Mouse (Mus musculus): ENCODE measurements at regions not wholly inside any gene's neighbourhood (a gene's known extent, or its start where the extent isn't known, plus 50 kb on each side); places are given as distances from the start of the nearest gene placed in this dataset.

- H3K9ac ChIP-seq (replicated peaks): no peak overlapping the region
- H3K4me2 ChIP-seq: no peak overlapping the region
- H3K27ac ChIP-seq (replicated peaks): no peak overlapping the region
- H3K36me3 ChIP-seq: no peaks in the 10 kb centered on the region
- H3K9me3 ChIP-seq (replicated peaks): no peaks in the 10 kb centered on the region
- no peak overlapping the region for H3K4me3 ChIP-seq (replicated peaks)
- H3K4me1 ChIP-seq: no peaks in the 10 kb centered on the region
- 90% methylated on average over 5 of the region's 5 CpGs for WGBS
- no peak for ATAC-seq (ENCODE audit: low FRiP score)
- no peaks in the 10 kb centered on the region for H3K27me3 ChIP-seq (replicated peaks)
Measured at GRCm38 (mm10) chr12:12882931-12883553, 58.7 kb downstream of the Mycn start.

GRCm38 (mm10) chr12:12878031-12878430, 63.7 kb downstream of the Mycn start:
- WGBS: 94% methylated on average over 2 of the region's 2 CpGs
- H3K27ac ChIP-seq (replicated peaks): no peak overlapping the region

GRCm38 (mm10) chr12:12877539-12877938, 64.2 kb downstream of the Mycn start:
- no peak overlapping the region for H3K9ac ChIP-seq (replicated peaks)
- ATAC-seq (ENCODE audit: low FRiP score): peak; percentile 56; the same call in 1 of the 2 replicates
- H3K4me2 ChIP-seq: no peak overlapping the region
- H3K4me3 ChIP-seq (replicated peaks): no peak overlapping the region
- WGBS: 29% methylated on average over 5 of the region's 5 CpGs
- H3K36me3 ChIP-seq: no peaks in the 10 kb centered on the region
- no peaks in the 10 kb centered on the region for H3K27me3 ChIP-seq (replicated peaks)
- 0 out of 2 replicates have a peak, but pooled peaks cover 3% of the 10 kb centered on the region for H3K4me1 ChIP-seq
- H3K27ac ChIP-seq (replicated peaks): no peak overlapping the region
- H3K9me3 ChIP-seq (replicated peaks): no peaks in the 10 kb centered on the region

More at GRCm38 (mm10) chr12:12878031-12878430, 63.7 kb downstream of the Mycn start:
- Histone ChIP-seq H3K9me3 (replicated peaks) (no peaks in the 10 kb centered on the region), H3K36me3 (no peaks in the 10 kb centered on the region), H3K4me1 (0 out of 2 replicates have a peak, but pooled peaks cover 2% of the 10 kb centered on the region), H3K9ac (replicated peaks) (no peak overlapping the region), H3K27me3 (replicated peaks) (no peaks in the 10 kb centered on the region), H3K4me2 (no peak overlapping the region), H3K4me3 (replicated peaks) (no peak overlapping the region)
- ATAC-seq (ENCODE audit: low FRiP score): 0 out of 2 replicates have a peak, but pooled peaks have one; percentile 9

- Histone ChIP-seq H3K4me2 (no peak overlapping the region), H3K9ac (replicated peaks) (no peak overlapping the region), H3K27me3 (replicated peaks) (no peaks in the 10 kb centered on the region), H3K36me3 (no peaks in the 10 kb centered on the region), H3K4me3 (replicated peaks) (no peak overlapping the region), H3K27ac (replicated peaks) (no peak overlapping the region), H3K4me1 (peaks cover 7% of the 10 kb centered on the region), H3K9me3 (replicated peaks) (no peaks in the 10 kb centered on the region)
- 58% methylated on average over 12 of the region's 12 CpGs for WGBS
- no peak for ATAC-seq (ENCODE audit: low FRiP score)
Measured at GRCm38 (mm10) chr12:12875976-12876745, 65.6 kb downstream of the Mycn start.

- no peaks in the 10 kb centered on the region for H3K36me3 ChIP-seq
- H3K4me2 ChIP-seq: no peak overlapping the region
- no peak overlapping the region for H3K4me3 ChIP-seq (replicated peaks)
- no peak overlapping the region for H3K27ac ChIP-seq (replicated peaks)
- H3K4me1 ChIP-seq: peaks cover 9% of the 10 kb centered on the region
- WGBS: 81% methylated on average over 11 of the region's 11 CpGs
- H3K9ac ChIP-seq (replicated peaks): no peak overlapping the region
- no peaks in the 10 kb centered on the region for H3K9me3 ChIP-seq (replicated peaks)
- H3K27me3 ChIP-seq (replicated peaks): no peaks in the 10 kb centered on the region
- no peak for ATAC-seq (ENCODE audit: low FRiP score)
Measured at GRCm38 (mm10) chr12:12873551-12873950, 68.2 kb downstream of the Mycn start.

GRCm38 (mm10) chr12:12872974-12873373, 68.7 kb downstream of the Mycn start:
- H3K27ac ChIP-seq (replicated peaks): no peak overlapping the region
- WGBS: 57% methylated on average over 4 of the region's 4 CpGs
- no peaks in the 10 kb centered on the region for H3K9me3 ChIP-seq (replicated peaks)
- peaks cover 9% of the 10 kb centered on the region for H3K4me1 ChIP-seq
- no peak for ATAC-seq (ENCODE audit: low FRiP score)
- no peak overlapping the region for H3K4me2 ChIP-seq
- H3K36me3 ChIP-seq: no peaks in the 10 kb centered on the region
- no peak overlapping the region for H3K9ac ChIP-seq (replicated peaks)
- no peaks in the 10 kb centered on the region for H3K27me3 ChIP-seq (replicated peaks)
- H3K4me3 ChIP-seq (replicated peaks): no peak overlapping the region

- H3K27ac ChIP-seq (replicated peaks): no peak overlapping the region
- WGBS: 23% methylated on average over 4 of the region's 4 CpGs
- H3K4me1 ChIP-seq: peaks cover 9% of the 10 kb centered on the region
- no peak overlapping the region for H3K4me3 ChIP-seq (replicated peaks)
- no peak overlapping the region for H3K9ac ChIP-seq (replicated peaks)
- no peaks in the 10 kb centered on the region for H3K27me3 ChIP-seq (replicated peaks)
- no peaks in the 10 kb centered on the region for H3K9me3 ChIP-seq (replicated peaks)
- no peaks in the 10 kb centered on the region for H3K36me3 ChIP-seq
- H3K4me2 ChIP-seq: no peak overlapping the region
- ATAC-seq (ENCODE audit: low FRiP score): peak; percentile 61; the same call in 1 of the 2 replicates
Measured at GRCm38 (mm10) chr12:12871272-12871671, 70.4 kb downstream of the Mycn start.

GRCm38 (mm10) chr12:12866590-12866989, 75.1 kb downstream of the Mycn start:
- no peak overlapping the region for H3K9ac ChIP-seq (replicated peaks)
- 0 out of 2 replicates have a peak, but pooled peaks have one; percentile 41 for ATAC-seq (ENCODE audit: low FRiP score)

GRCm38 (mm10) chr12:12850681-12851080, 91.0 kb downstream of the Mycn start:
- no peaks in the 10 kb centered on the region for H3K9me3 ChIP-seq (replicated peaks)
- no peak overlapping the region for H3K27ac ChIP-seq (replicated peaks)
- H3K4me3 ChIP-seq (replicated peaks): no peak overlapping the region
- ATAC-seq (ENCODE audit: low FRiP score): no peak
- H3K9ac ChIP-seq (replicated peaks): no peak overlapping the region
- H3K27me3 ChIP-seq (replicated peaks): no peaks in the 10 kb centered on the region
- H3K36me3 ChIP-seq: no peaks in the 10 kb centered on the region
- whole genome bisulfite sequencing: 7% methylated on average over 2 of the region's 2 CpGs
- no peaks in the 10 kb centered on the region for H3K4me1 ChIP-seq
- no peak overlapping the region for H3K4me2 ChIP-seq

More at GRCm38 (mm10) chr12:12866590-12866989, 75.1 kb downstream of the Mycn start:
- WGBS: 49% methylated on average over 10 of the region's 10 CpGs
- H3K9me3 ChIP-seq (replicated peaks): no peaks in the 10 kb centered on the region
- peaks cover 6% of the 10 kb centered on the region; the same call in 1 of the 2 replicates for H3K4me1 ChIP-seq
- no peak overlapping the region for H3K4me3 ChIP-seq (replicated peaks)
- H3K27ac ChIP-seq (replicated peaks): no peak overlapping the region
- H3K4me2 ChIP-seq: no peak overlapping the region
- H3K27me3 ChIP-seq (replicated peaks): no peaks in the 10 kb centered on the region
- no peaks in the 10 kb centered on the region for H3K36me3 ChIP-seq

GRCm38 (mm10) chr12:12846716-12847115, 95.0 kb downstream of the Mycn start:
- Histone ChIP-seq H3K4me2 (no peak overlapping the region), H3K27me3 (replicated peaks) (no peaks in the 10 kb centered on the region), H3K9ac (replicated peaks) (no peak overlapping the region), H3K9me3 (replicated peaks) (no peaks in the 10 kb centered on the region), H3K36me3 (no peaks in the 10 kb centered on the region), H3K27ac (replicated peaks) (no peak overlapping the region), H3K4me1 (peaks cover 8% of the 10 kb centered on the region), H3K4me3 (replicated peaks) (no peak overlapping the region)
- no peak for ATAC-seq (ENCODE audit: low FRiP score)
- 39% methylated on average over 1 of the region's 1 CpGs for WGBS

GRCm38 (mm10) chr12:12842247-12842957, 99.3 kb downstream of the Mycn start:
- H3K27ac ChIP-seq (replicated peaks): no peak overlapping the region
- ATAC-seq (ENCODE audit: low FRiP score): 0 out of 2 replicates have a peak, but pooled peaks have one; percentile 36
- no peak overlapping the region for H3K9ac ChIP-seq (replicated peaks)
- H3K4me3 ChIP-seq (replicated peaks): no peak overlapping the region
- no peaks in the 10 kb centered on the region for H3K36me3 ChIP-seq
- no peaks in the 10 kb centered on the region for H3K9me3 ChIP-seq (replicated peaks)
- 21% methylated on average over 17 of the region's 17 CpGs for WGBS
- peaks cover 22% of the 10 kb centered on the region for H3K4me1 ChIP-seq
- no peaks in the 10 kb centered on the region for H3K27me3 ChIP-seq (replicated peaks)
- no peak overlapping the region for H3K4me2 ChIP-seq
